Mouse (Mus musculus): ENCODE measurements around the gene Frmd4a. TPM values are rescaled to one million over a fixed set of nuclear protein-coding genes. Genes with fewer than 3 reads are reported as not detected.

The Frmd4a gene
- polyA plus RNA-seq, 1 experiment, result 4.2 TPM

DNA sequence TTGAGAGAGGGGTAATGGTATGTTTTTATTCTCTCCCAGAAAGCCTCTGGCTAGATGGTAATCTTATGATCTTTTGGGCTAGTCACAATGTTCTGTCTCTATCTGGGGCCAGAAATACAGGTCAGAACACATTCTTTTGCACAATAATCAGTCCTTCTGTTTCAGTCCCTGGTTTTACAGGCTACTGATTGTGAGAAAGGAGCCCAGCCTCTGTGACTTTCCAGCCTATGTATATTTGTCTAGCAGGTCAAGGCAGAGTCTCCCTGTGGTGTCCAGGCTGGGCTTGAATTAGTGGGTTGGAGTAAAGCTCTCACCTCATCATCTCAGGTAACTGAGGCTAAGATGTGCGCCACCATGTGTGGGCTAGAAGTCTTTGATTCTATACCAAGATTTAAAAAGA, 80.1 kb downstream of the Frmd4a start:
- Histone ChIP-seq H3K4me1 (ENCODE audit: control insufficient read depth, insufficient read depth, insufficient read length, low read length) (no peaks in the 10 kb centered on the region), H3K4me3 (ENCODE audit: low read depth, low read length) (no peak overlapping the region), H3K36me3 (ENCODE audit: control insufficient read depth, insufficient read depth, low read length) (no peaks in the 10 kb centered on the region), H3K27ac (ENCODE audit: insufficient read depth, low read depth, low read length) (no peak overlapping the region), H3K27me3 (ENCODE audit: control insufficient read depth, insufficient read depth, low read length) (no peaks in the 10 kb centered on the region)
- 80% methylated on average over 1 of the region's 1 CpGs for WGBS
- no peak for TF ChIP-seq POLR2A (IDR thresholded peaks at IDR 0.05; ENCODE audit: low read depth, low read length)
- TF ChIP-seq CTCF (IDR thresholded peaks at IDR 0.05; ENCODE audit: extremely low read depth, insufficient read length, insufficient replicate concordance, low read depth, low read length), result no peak

DNA sequence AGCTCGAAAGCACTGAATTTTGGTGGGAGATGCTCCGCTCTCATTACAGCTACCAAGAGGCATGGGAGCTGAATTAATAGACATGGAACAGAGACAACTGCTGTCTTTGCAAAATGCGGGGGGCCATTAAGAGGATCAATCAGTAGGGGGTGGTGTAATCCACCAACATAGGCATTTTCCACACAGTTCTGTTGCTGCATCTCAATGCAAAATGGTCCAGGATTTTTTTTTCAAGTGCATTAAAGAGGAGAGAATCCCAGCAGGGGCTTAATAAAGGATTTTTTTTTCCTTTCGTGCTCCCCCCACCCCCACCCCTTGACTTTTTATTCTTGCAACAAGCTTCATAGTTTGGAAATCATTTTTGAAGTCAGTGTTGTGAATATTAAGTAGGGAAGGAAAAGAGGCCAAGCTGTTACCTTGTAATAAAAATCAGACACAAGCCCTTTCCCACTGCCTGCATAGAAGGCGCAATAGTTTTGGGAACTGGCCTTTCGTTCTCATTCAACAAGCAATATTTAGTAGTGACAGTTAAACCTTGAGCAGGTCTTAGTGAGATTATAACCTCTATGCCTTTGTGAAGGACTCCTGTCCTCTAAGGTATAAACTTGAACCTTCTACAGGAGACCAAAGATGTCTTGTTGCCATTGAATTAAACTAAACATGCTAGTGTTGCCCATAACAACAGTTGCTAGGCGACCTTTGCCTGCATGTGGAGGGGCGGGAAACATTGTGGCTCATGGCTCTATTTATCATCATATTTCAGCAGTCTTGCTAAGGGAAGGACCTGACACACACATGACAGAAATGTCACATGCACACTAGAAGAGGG, 81.6 kb downstream of the Frmd4a start:
- no peak for TF ChIP-seq CTCF (IDR thresholded peaks at IDR 0.05; ENCODE audit: extremely low read depth, insufficient read length, insufficient replicate concordance, low read depth, low read length)
- no peak for TF ChIP-seq POLR2A (IDR thresholded peaks at IDR 0.05; ENCODE audit: low read depth, low read length)
- Histone ChIP-seq H3K27me3 (ENCODE audit: control insufficient read depth, insufficient read depth, low read length) (no peaks in the 10 kb centered on the region), H3K4me1 (ENCODE audit: control insufficient read depth, insufficient read depth, insufficient read length, low read length) (no peaks in the 10 kb centered on the region), H3K4me3 (ENCODE audit: low read depth, low read length) (no peak overlapping the region), H3K27ac (ENCODE audit: insufficient read depth, low read depth, low read length) (no peak overlapping the region), H3K36me3 (ENCODE audit: control insufficient read depth, insufficient read depth, low read length) (no peaks in the 10 kb centered on the region)
- WGBS, result 72% methylated on average over 8 of the region's 8 CpGs

DNA sequence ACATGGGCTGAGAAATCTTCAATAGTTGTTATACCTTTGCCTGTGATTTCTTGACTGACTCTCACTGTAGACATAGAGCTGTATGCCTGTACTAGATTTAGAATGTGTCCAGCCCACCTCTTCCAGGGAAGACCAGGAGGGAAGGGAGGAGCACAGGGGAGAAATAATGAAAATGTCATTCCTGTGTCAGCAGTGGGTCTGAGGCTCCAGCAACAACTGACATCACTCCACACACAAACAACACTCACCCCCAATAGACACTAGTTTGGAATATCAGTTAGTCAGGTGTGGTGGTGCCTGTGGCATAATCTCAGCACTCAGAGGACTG, 82.2 kb downstream of the Frmd4a start:
- H3K4me3 ChIP-seq (ENCODE audit: low read depth, low read length), result no peak overlapping the region

DNA sequence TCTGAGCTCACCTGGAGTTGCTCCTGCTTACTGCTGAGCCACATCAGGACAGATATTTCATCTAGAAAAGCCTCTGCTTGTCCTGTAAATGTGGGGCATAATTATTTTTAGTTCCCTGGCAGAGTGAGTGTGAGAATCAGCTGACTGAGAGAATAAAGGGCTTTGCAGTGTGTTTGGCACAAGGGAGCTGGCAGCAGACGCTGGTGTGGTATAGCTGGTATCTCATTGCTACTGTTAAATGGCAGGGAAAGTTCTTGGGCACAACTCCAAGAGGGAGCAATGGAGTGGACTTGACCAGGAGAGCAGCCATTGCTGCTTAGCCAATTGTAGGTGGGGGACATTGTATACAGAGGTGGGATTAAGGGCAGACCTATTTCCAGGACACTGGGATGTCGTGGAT, 83.9 kb downstream of the Frmd4a start:
- H3K27ac ChIP-seq (ENCODE audit: insufficient read depth, low read depth, low read length), result no peak overlapping the region
- H3K4me1 ChIP-seq (ENCODE audit: control insufficient read depth, insufficient read depth, insufficient read length, low read length), result no peaks in the 10 kb centered on the region
- H3K27me3 ChIP-seq (ENCODE audit: control insufficient read depth, insufficient read depth, low read length), result no peaks in the 10 kb centered on the region
- no peak for TF ChIP-seq POLR2A (IDR thresholded peaks at IDR 0.05; ENCODE audit: low read depth, low read length)
- no peaks in the 10 kb centered on the region for H3K36me3 ChIP-seq (ENCODE audit: control insufficient read depth, insufficient read depth, low read length)
- no peak overlapping the region for H3K4me3 ChIP-seq (ENCODE audit: low read depth, low read length)
- WGBS, result 67% methylated on average over 2 of the region's 2 CpGs

More for the DNA sequence above, 82.2 kb downstream of the Frmd4a start:
- Histone ChIP-seq H3K4me1 (ENCODE audit: control insufficient read depth, insufficient read depth, insufficient read length, low read length) (no peaks in the 10 kb centered on the region), H3K27ac (ENCODE audit: insufficient read depth, low read depth, low read length) (no peak overlapping the region), H3K27me3 (ENCODE audit: control insufficient read depth, insufficient read depth, low read length) (no peaks in the 10 kb centered on the region), H3K36me3 (ENCODE audit: control insufficient read depth, insufficient read depth, low read length) (no peaks in the 10 kb centered on the region)
- no peak for TF ChIP-seq POLR2A (IDR thresholded peaks at IDR 0.05; ENCODE audit: low read depth, low read length)
- TF ChIP-seq CTCF (IDR thresholded peaks at IDR 0.05; ENCODE audit: extremely low read depth, insufficient read length, insufficient replicate concordance, low read depth, low read length), result no peak

DNA sequence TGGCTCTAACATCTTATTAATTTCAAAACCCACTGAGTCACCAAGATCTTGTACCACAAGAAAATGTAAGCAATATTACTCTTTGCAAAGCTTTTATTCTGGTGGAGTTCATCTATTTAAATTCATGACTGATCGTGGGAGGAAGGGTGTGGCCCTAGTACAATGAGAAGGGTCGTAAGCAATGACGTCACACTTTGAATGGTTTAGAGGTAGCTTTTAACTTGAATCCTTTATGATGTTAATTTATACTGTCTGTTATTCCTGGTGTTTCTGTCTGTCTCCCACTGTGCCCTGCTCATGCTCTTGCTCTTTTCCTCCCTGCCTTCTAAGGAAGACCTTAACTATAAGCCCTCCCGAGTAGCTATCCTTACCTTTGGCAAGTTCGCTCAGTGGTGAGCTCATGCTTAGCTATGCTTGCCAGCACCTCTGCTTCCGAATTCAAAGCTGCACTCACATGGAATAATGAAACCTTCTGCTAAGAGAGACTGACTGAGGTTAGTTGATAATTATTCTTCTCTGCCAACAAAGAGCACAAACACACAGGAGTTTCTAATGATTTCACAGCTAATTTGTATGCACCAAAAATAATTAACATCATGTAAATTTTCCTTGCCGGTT, 95.9 kb downstream of the Frmd4a start:
- WGBS, result 73% methylated on average over 7 of the region's 7 CpGs
- Histone ChIP-seq H3K36me3 (ENCODE audit: control insufficient read depth, insufficient read depth, low read length) (no peaks in the 10 kb centered on the region), H3K4me1 (ENCODE audit: control insufficient read depth, insufficient read depth, insufficient read length, low read length) (no peaks in the 10 kb centered on the region), H3K27me3 (ENCODE audit: control insufficient read depth, insufficient read depth, low read length) (no peaks in the 10 kb centered on the region), H3K27ac (ENCODE audit: insufficient read depth, low read depth, low read length) (no peak overlapping the region), H3K4me3 (ENCODE audit: low read depth, low read length) (no peak overlapping the region)
- no peak for TF ChIP-seq CTCF (IDR thresholded peaks at IDR 0.05; ENCODE audit: extremely low read depth, insufficient read length, insufficient replicate concordance, low read depth, low read length)
- TF ChIP-seq POLR2A (IDR thresholded peaks at IDR 0.05; ENCODE audit: low read depth, low read length), result no peak

DNA sequence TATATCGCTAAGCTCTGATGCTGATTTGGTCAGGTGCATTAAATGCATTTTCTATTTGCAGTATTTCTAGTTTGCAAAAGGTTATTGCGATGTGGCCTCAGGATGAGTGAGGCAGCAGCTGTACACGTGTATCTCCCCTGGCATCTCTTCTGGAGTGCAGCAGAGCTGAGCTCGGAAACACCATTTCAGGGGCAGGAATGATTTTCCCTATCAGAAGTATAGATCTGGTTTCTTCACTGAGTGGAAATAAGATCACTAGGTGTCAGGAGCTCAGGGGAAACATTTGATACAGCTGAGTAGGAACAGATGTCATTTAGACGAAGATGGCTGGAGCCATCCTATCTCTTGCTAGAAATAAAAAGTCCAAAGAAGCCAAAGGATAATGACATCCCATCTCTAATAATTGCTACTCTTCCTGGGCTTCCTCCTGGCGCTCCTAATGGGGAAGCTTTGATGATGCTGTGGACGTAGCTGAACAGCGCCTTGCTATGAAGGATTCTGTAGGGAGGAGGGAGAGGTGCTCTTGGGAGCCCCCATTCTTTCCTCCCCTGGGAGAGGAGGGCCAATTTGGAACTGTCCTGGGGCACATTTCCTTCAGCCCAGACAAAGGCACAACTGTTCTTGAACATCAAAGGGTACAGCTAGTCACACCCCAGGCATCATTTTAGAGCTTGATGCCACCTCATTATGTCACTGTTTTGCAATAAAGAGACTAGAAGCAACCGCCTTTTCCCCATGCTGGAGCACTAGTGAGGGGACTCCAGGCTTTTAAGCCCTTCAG, 102.4 kb downstream of the Frmd4a start:
- 70% methylated on average over 9 of the region's 9 CpGs for WGBS
- TF ChIP-seq CTCF (IDR thresholded peaks at IDR 0.05; ENCODE audit: extremely low read depth, insufficient read length, insufficient replicate concordance, low read depth, low read length), result no peak
- no peak for TF ChIP-seq POLR2A (IDR thresholded peaks at IDR 0.05; ENCODE audit: low read depth, low read length)
- Histone ChIP-seq H3K36me3 (ENCODE audit: control insufficient read depth, insufficient read depth, low read length) (no peaks in the 10 kb centered on the region), H3K27ac (ENCODE audit: insufficient read depth, low read depth, low read length) (no peak overlapping the region), H3K4me3 (ENCODE audit: low read depth, low read length) (no peak overlapping the region), H3K27me3 (ENCODE audit: control insufficient read depth, insufficient read depth, low read length) (no peaks in the 10 kb centered on the region), H3K4me1 (ENCODE audit: control insufficient read depth, insufficient read depth, insufficient read length, low read length) (no peaks in the 10 kb centered on the region)

DNA sequence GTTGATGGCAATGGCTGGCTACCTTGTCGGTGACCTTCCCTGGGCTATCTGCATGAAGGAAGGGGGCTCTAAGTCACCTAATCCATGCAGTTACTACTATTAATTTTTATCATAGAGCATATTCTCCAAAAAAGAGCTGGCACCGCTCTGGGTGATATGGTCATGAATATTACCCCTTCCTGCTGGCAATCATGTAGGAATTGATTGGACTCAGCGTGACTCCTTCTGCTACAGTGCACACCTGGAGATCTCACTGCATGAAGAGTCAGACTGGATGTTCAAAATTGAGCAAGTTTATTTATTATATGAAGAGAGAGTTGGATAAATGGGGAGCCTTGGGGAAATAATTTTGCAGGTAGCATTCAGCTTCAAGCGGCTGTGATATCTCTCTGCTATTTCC, 113.7 kb downstream of the Frmd4a start:
- H3K27ac ChIP-seq (ENCODE audit: insufficient read depth, low read depth, low read length), result no peak overlapping the region
- no peaks in the 10 kb centered on the region for H3K27me3 ChIP-seq (ENCODE audit: control insufficient read depth, insufficient read depth, low read length)
- H3K4me1 ChIP-seq (ENCODE audit: control insufficient read depth, insufficient read depth, insufficient read length, low read length), result no peaks in the 10 kb centered on the region
- H3K36me3 ChIP-seq (ENCODE audit: control insufficient read depth, insufficient read depth, low read length), result no peaks in the 10 kb centered on the region
- TF ChIP-seq POLR2A (IDR thresholded peaks at IDR 0.05; ENCODE audit: low read depth, low read length) (no peak), CTCF (IDR thresholded peaks at IDR 0.05; ENCODE audit: extremely low read depth, insufficient read length, insufficient replicate concordance, low read depth, low read length) (no peak)
- 83% methylated on average over 4 of the region's 4 CpGs for WGBS
- H3K4me3 ChIP-seq (ENCODE audit: low read depth, low read length), result no peak overlapping the region
